Mouse (Mus musculus) CH12.LX (cell line): ENCODE data around the gene Srprb. TPM values are rescaled to one million over a fixed set of nuclear protein-coding genes. Genes with fewer than 3 reads are reported as not detected.

Experiments
- DNase-seq: peaks from one replicate; pipeline ENCODE4 v3.0.0-alpha.2; 2013; ENCODE audit errors: extremely low read depth
- H3K27ac ChIP-seq: 2 replicates; pipeline ENCODE4 v1.5.1; 2012; ENCODE audit warnings: low read depth, mild to moderate bottlenecking, control low read depth, moderate library complexity; ENCODE audit not compliant: insufficient read depth
- H3K27me3 ChIP-seq: replicated peaks from 2 replicates; pipeline ENCODE3; 2012; ENCODE audit warnings: inconsistent platforms
- H3K36me3 ChIP-seq, 2 experiments: replicated peaks in 1 of 2; 2 replicates each; pipeline versions ENCODE3 to v1.6.1; 2012; ENCODE audit warnings: inconsistent platforms in 1 of 2, low read length in 1 of 2, mild to moderate bottlenecking in 1 of 2, mixed read lengths in 1 of 2, moderate library complexity in 1 of 2; ENCODE audit not compliant: control insufficient read depth in 1 of 2, insufficient read depth in 1 of 2
- H3K4me1 ChIP-seq, 2 experiments: 2 replicates each; pipeline ENCODE4 v1.6.1; 2012; ENCODE audit warnings: inconsistent platforms in 1 of 2, moderate library complexity in 1 of 2; ENCODE audit not compliant: insufficient read depth in 2 of 2, control insufficient read depth in 1 of 2
- H3K4me2 ChIP-seq: 2 replicates; pipeline ENCODE4 v1.6.1; 2012; ENCODE audit warnings: low read depth, mild to moderate bottlenecking, control low read depth; ENCODE audit not compliant: poor library complexity, insufficient read depth, severe bottlenecking
- H3K4me3 ChIP-seq, 3 experiments: fragments of 150-350 bp in 1 of 3; sonication (generic) in 1 of 3; replicated peaks in 1 of 3; 2 replicates each; pipeline versions ENCODE3 to v1.5.1; 2011 to 2012; ENCODE audit warnings: low read depth in 2 of 3, low read length in 2 of 3, mild to moderate bottlenecking in 2 of 3, moderate library complexity in 2 of 3, control low read depth in 1 of 3, improper control_type of control experiment in 1 of 3, inconsistent platforms in 1 of 3, mixed read lengths in 1 of 3; ENCODE audit not compliant: poor library complexity in 1 of 3
- H3K79me2 ChIP-seq: replicated peaks from 2 replicates; pipeline ENCODE4 v1.6.1; 2012; ENCODE audit warnings: mild to moderate bottlenecking, moderate library complexity; ENCODE audit not compliant: control insufficient read depth, poor library complexity, insufficient read depth, severe bottlenecking; ENCODE audit errors: extremely low read depth
- H3K9ac ChIP-seq: 2 replicates; pipeline ENCODE4 v1.6.1; 2012; ENCODE audit warnings: low read depth, mild to moderate bottlenecking, control low read depth, moderate library complexity; ENCODE audit not compliant: insufficient read depth
- H3K9me3 ChIP-seq: replicated peaks from 2 replicates; pipeline ENCODE3; 2012; ENCODE audit warnings: low read length, inconsistent platforms, mixed read lengths
- BHLHE40 ChIP-seq: IDR thresholded peaks from 2 replicates; pipeline ENCODE4 v1.6.1; 2011; ENCODE audit warnings: mild to moderate bottlenecking, low read depth, low read length, improper control_type of control experiment
- EP300 ChIP-seq: IDR thresholded peaks from 2 replicates; pipeline ENCODE4 v1.6.1; 2011; ENCODE audit warnings: low read length, improper control_type of control experiment
- ETS1 ChIP-seq: conservative IDR thresholded peaks from 2 replicates; pipeline ENCODE4 v1.6.1; 2012; ENCODE audit warnings: low read depth, mild to moderate bottlenecking, inconsistent platforms, low read length, improper control_type of control experiment, moderate library complexity
- GABPA ChIP-seq: IDR thresholded peaks from 2 replicates; pipeline ENCODE4 v1.6.1; 2012; ENCODE audit warnings: low read depth, low read length, improper control_type of control experiment, inconsistent platforms; ENCODE audit not compliant: insufficient replicate concordance
- HCFC1 ChIP-seq: IDR thresholded peaks from 2 replicates; pipeline ENCODE4 v1.6.1; 2012; ENCODE audit warnings: low read depth, mild to moderate bottlenecking, inconsistent platforms, low read length, improper control_type of control experiment
- IRF4 ChIP-seq: IDR thresholded peaks from 2 replicates; pipeline ENCODE4 v1.6.1; 2014; ENCODE audit warnings: low read depth, mild to moderate bottlenecking, inconsistent platforms, low read length, improper control_type of control experiment
- MAFK ChIP-seq: IDR thresholded peaks from 2 replicates; pipeline ENCODE4 v1.6.1; 2011; ENCODE audit warnings: low read length, improper control_type of control experiment; ENCODE audit not compliant: insufficient replicate concordance
- MEF2A ChIP-seq: IDR thresholded peaks from 2 replicates; pipeline ENCODE4 v1.6.1; 2014; ENCODE audit warnings: low read depth, mild to moderate bottlenecking, inconsistent platforms, low read length, improper control_type of control experiment, borderline replicate concordance
- MXI1 ChIP-seq: IDR thresholded peaks from 2 replicates; pipeline ENCODE4 v1.6.1; 2011; ENCODE audit warnings: mild to moderate bottlenecking, low read depth, low read length, improper control_type of control experiment
- NELFE ChIP-seq: IDR thresholded peaks from 2 replicates; pipeline ENCODE4 v1.6.1; 2011; ENCODE audit warnings: low read depth, low read length, improper control_type of control experiment
- NRF1 ChIP-seq: IDR thresholded peaks from 2 replicates; pipeline ENCODE4 v1.6.1; 2014; ENCODE audit warnings: low read depth, mild to moderate bottlenecking, inconsistent platforms, low read length, improper control_type of control experiment, moderate library complexity
- SIN3A ChIP-seq: IDR thresholded peaks from 2 replicates; pipeline ENCODE4 v1.6.1; 2012; ENCODE audit warnings: low read length, improper control_type of control experiment, inconsistent platforms
- TCF12 ChIP-seq: IDR thresholded peaks from 2 replicates; pipeline ENCODE4 v1.6.1; 2014; ENCODE audit warnings: low read depth, mild to moderate bottlenecking, inconsistent platforms, low read length, improper control_type of control experiment
- UBTF ChIP-seq: IDR thresholded peaks from 2 replicates; pipeline ENCODE4 v1.6.1; 2012; ENCODE audit warnings: low read depth, mild to moderate bottlenecking, inconsistent platforms, low read length, improper control_type of control experiment, moderate library complexity
- USF1 ChIP-seq: IDR thresholded peaks from 2 replicates; pipeline ENCODE4 v1.6.1; 2014; ENCODE audit warnings: low read depth, mild to moderate bottlenecking, inconsistent platforms, low read length, improper control_type of control experiment
- USF2 ChIP-seq: conservative IDR thresholded peaks from 2 replicates; pipeline ENCODE4 v1.6.1; 2011; ENCODE audit warnings: low read depth, low read length, improper control_type of control experiment
- ZMIZ1 ChIP-seq: IDR thresholded peaks from 2 replicates; pipeline ENCODE4 v1.6.1; 2012; ENCODE audit warnings: low read depth, mild to moderate bottlenecking, inconsistent platforms, low read length, improper control_type of control experiment
- ZNF384 ChIP-seq: IDR thresholded peaks from 2 replicates; pipeline ENCODE4 v1.6.1; 2012; ENCODE audit warnings: low read depth, low read length, improper control_type of control experiment, inconsistent platforms
- dilution Hi-C: fragments of 300-500 bp; cut with MboI; formaldehyde crosslinking; loops from 2 replicates; pipeline ENCODE4 v1.14.3; 2020; ENCODE audit warnings: low sequenced_read_pairs; ENCODE audit not compliant: extremely low pct_unique_long_range_greater_than_20kb, extremely low pct_ligation_motif_present
- in situ Hi-C: fragments of 300-500 bp; cut with MboI; formaldehyde crosslinking; loops from 3 replicates; pipeline ENCODE4 v1.14.3; 2019; ENCODE audit warnings: low sequenced_read_pairs, low pct_ligation_motif_present, low pct_unique_long_range_greater_than_20kb, mixed read lengths
- polyA plus RNA-seq: library from polyadenylated mRNA; unstranded; fragments of >175 nt; gene quantifications from 2 replicates; pipeline ENCODE4 v1.2.1, GENCODE M21; 2012; ENCODE audit warnings: low read depth; ENCODE audit not compliant: insufficient read length
- total RNA-seq, 2 experiments: library from RNA; depleted of rRNA; stranded (reverse); fragments of 300-350 nt in 1 of 2; fragments of >200 nt in 1 of 2; gene quantifications; 2 replicates each; pipeline ENCODE4 v1.2.3; 2012 to 2014

The Srprb gene
- total and polyA plus RNA-seq, 3 experiments: 39.5 to 67.2 (median 59.7) TPM

GRCm38 (mm10) chr9:103147103-103147502, 54.8 kb downstream of the Srprb start:
- no peaks in the 10 kb centered on the region for H3K36me3 ChIP-seq
- H3K9ac ChIP-seq: no peak overlapping the region
- dilution Hi-C loops: no loop called here
- peaks cover 29 to 73% of the 10 kb centered on the region in 2 experiments for H3K4me1 ChIP-seq
- in situ Hi-C loops: no loop called here
- TF ChIP-seq IRF4 (no peak), MXI1 (0 out of 2 replicates have a peak, but pooled peaks have one; percentile 1)
- TF ChIP-seq, all 38 proteins: peak for 1
- Histone ChIP-seq H3K27me3 (no peaks in the 10 kb centered on the region), H3K27ac (no peak overlapping the region), H3K4me2 (peak overlapping the region; percentile 42), H3K4me3 (no peak overlapping the region), H3K79me2 (no peaks in the 10 kb centered on the region), H3K9me3 (peaks cover 2% of the 10 kb centered on the region)
- no peak for DNase-seq

- Histone ChIP-seq H3K27me3 (no peaks in the 10 kb centered on the region), H3K27ac (no peak overlapping the region), H3K4me3 (no peak overlapping the region), H3K9ac (no peak overlapping the region), H3K4me2 (peak overlapping the region; percentile 42; the same call in 1 of the 2 replicates), H3K9me3 (peaks cover 2% of the 10 kb centered on the region), H3K36me3 (no peaks in the 10 kb centered on the region), H3K4me1 (peaks cover 29 to 73% of the 10 kb centered on the region in 2 experiments), H3K79me2 (no peaks in the 10 kb centered on the region)
- peak; percentile 97 for DNase-seq
- in situ Hi-C loops: no loop called here
- TF ChIP-seq UBTF (no peak), HCFC1 (no peak), USF1 (no peak), MXI1 (peak; percentile 37; the same call in 1 of the 2 replicates), ZNF384 (no peak), BHLHE40 (peak; percentile 71), GABPA (no peak), NELFE (no peak), ZMIZ1 (no peak), TCF12 (peak; percentile 65; the same call in 1 of the 2 replicates), ETS1 (peak; percentile 75), MEF2A (peak; percentile 51; the same call in 1 of the 2 replicates), EP300 (peak; percentile 63; the same call in 1 of the 2 replicates), SIN3A (peak; percentile 52; the same call in 1 of the 2 replicates), MAFK (peak; percentile 81), USF2 (no peak), NRF1 (no peak)
- dilution Hi-C loops: no loop called here
Measured at GRCm38 (mm10) chr9:103146703-103147102, 55.2 kb downstream of the Srprb start.
